Mouse (Mus musculus): ENCODE measurements around the gene Myg1. TPM values are rescaled to one million over a fixed set of nuclear protein-coding genes. Genes with fewer than 3 reads are reported as not detected.

Myg1 gene
- polyA plus RNA-seq (2017; shearing (Covaris generic)) = 105 TPM

GRCm38 (mm10) chr15:102331610-102332015, at the start of gene Myg1:
Gene Myg1 (plus strand): TSS chr15:102331709.

GRCm38 (mm10) chr15:102295633-102296367, 35.7 kb upstream of the Myg1 start, which contains the start of gene Espl1:
Gene Espl1 (plus strand): TSS chr15:102296266.

GRCm38 (mm10) chr15:102326022-102326576, 5.4 kb upstream of the Myg1 start, which contains the start of gene Pfdn5:
Gene Pfdn5 (plus strand): TSS chr15:102326116.

GRCm38 (mm10) chr15:102350138-102350941, 18.8 kb downstream of the Myg1 start, which contains the start of gene Aaas:
Gene Aaas (minus strand): TSS chr15:102350771.

GRCm38 (mm10) chr15:102366733-102367344, 35.3 kb downstream of the Myg1 start, which contains the start of gene Sp7:
Gene Sp7 (minus strand): TSS chr15:102367182.

Other genes with a start within 250 kb of the Myg1 start
- gene Tns2, start 231.3 kb upstream of the Myg1 start, polyA plus RNA-seq (2017; shearing (Covaris generic)) = 2.1 TPM
- 69.4 TPM for gene Spryd3, start 195.5 kb upstream of the Myg1 start, polyA plus RNA-seq (2017; shearing (Covaris generic))
- gene Igfbp6, start 187.3 kb upstream of the Myg1 start, polyA plus RNA-seq (2017; shearing (Covaris generic)) = 0.52 TPM
- gene Soat2, start 181.2 kb upstream of the Myg1 start, polyA plus RNA-seq (2017; shearing (Covaris generic)) = 2.5 TPM
- gene Zfp740, start 128.5 kb upstream of the Myg1 start, polyA plus RNA-seq (2017; shearing (Covaris generic)) = 95.1 TPM
- 18.1 TPM for gene Csad, start 127.0 kb upstream of the Myg1 start, polyA plus RNA-seq (2017; shearing (Covaris generic))
- gene Itgb7, start 99.8 kb upstream of the Myg1 start, polyA plus RNA-seq (2017; shearing (Covaris generic)) = 979 TPM
- 38.9 TPM for gene Rarg, start 74.2 kb upstream of the Myg1 start, polyA plus RNA-seq (2017; shearing (Covaris generic))
- gene Gm9918, start 61.1 kb upstream of the Myg1 start, polyA plus RNA-seq (2017; shearing (Covaris generic)) = not detected
- 92.2 TPM for gene Mfsd5, start 52.3 kb upstream of the Myg1 start, polyA plus RNA-seq (2017; shearing (Covaris generic))
- 2.7 TPM for gene Espl1, start 35.4 kb upstream of the Myg1 start, polyA plus RNA-seq (2017; shearing (Covaris generic))
- 518 TPM for gene Pfdn5, start 5.6 kb upstream of the Myg1 start, polyA plus RNA-seq (2017; shearing (Covaris generic))
- 57.2 TPM for gene Aaas, start 19.1 kb downstream of the Myg1 start, polyA plus RNA-seq (2017; shearing (Covaris generic))
- gene Sp7, start 35.5 kb downstream of the Myg1 start, polyA plus RNA-seq (2017; shearing (Covaris generic)) = not detected
- 16.0 TPM for gene Sp1, start 74.4 kb downstream of the Myg1 start, polyA plus RNA-seq (2017; shearing (Covaris generic))
- gene Amhr2, start 113.7 kb downstream of the Myg1 start, polyA plus RNA-seq (2017; shearing (Covaris generic)) = 0.78 TPM
- 713 TPM for gene Prr13, start 127.3 kb downstream of the Myg1 start, polyA plus RNA-seq (2017; shearing (Covaris generic))
- gene Pcbp2, start 138.8 kb downstream of the Myg1 start, polyA plus RNA-seq (2017; shearing (Covaris generic)) = 125 TPM
- gene Gm10337, start 172.0 kb downstream of the Myg1 start, polyA plus RNA-seq (2017; shearing (Covaris generic)) = not detected
- 11.6 TPM for gene Map3k12, start 185.4 kb downstream of the Myg1 start, polyA plus RNA-seq (2017; shearing (Covaris generic))
- 63.5 TPM for gene Tarbp2, start 186.5 kb downstream of the Myg1 start, polyA plus RNA-seq (2017; shearing (Covaris generic))
- gene Npff, start 193.2 kb downstream of the Myg1 start, polyA plus RNA-seq (2017; shearing (Covaris generic)) = 4.3 TPM